8 mouse cellular contexts compared by ENCODE assay signal in the genomic region with DNA sequence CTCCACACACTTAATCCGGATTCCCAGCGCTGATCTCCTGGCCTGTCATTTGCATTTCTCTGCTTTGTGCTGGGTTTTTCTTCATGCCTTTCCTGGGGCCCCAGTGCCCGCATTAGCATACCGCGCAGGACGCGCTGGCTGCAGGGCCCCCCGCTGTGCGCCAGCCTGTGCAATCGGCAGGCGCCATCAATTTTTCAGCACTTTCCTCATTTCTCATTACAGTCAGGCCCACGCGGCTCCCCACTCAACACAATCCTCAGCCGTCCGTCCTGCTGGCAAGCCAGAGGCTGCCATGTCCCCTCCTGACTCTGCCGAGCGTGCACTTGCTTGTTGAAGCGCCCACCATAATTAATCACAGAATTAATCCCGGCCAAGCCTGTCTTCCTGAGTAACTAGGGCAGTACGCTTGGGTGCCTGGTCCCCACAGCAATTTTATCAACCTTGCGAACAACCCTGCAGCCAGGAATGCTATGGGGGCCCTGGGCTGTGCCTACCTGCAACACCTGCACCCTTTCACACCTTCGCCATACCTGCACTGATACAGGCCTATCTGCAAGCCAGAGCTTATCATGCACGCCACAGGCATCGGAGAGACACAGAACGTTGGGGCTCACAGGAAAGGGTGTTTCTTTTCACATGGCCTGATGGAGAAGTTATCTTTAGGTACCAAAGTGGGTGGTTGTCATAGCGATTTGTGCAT. TPM values are rescaled to one million over a fixed set of nuclear protein-coding genes. Genes with fewer than 3 reads are reported as not detected.
DNase-seq lines count a peak whose midpoint lies in the region; ATAC-seq and TF ChIP-seq lines count a peak whose summit lies in the region.

No protein-coding gene starts in this region.

- H3K9me3 ChIP-seq in heart, postnatal 0 days (replicated peaks; ENCODE audit: control insufficient read depth, low read length) = peaks cover 7% of the 10 kb centered on the region; the same call in 1 of the 2 replicates
- H3K9me3 ChIP-seq in hindbrain, embryonic 10.5 days = peaks cover 16% of the 10 kb centered on the region
- peaks cover 4% of the 10 kb centered on the region; the same call in 1 of the 2 replicates for H3K9me3 ChIP-seq in limb, embryonic 11.5 days (ENCODE audit: control insufficient read depth, low read length)

- peak overlapping the region; percentile 49 for H3K4me2 ChIP-seq in heart, postnatal 0 days (ENCODE audit: low read depth, low read length)
- peak overlapping the region; percentile 61 for H3K4me2 ChIP-seq in limb, embryonic 11.5 days (ENCODE audit: low read depth, severe bottlenecking)

- no peak overlapping the region for H3K27ac ChIP-seq in heart, postnatal 0 days (ENCODE audit: low read depth)
- H3K27ac ChIP-seq in heart, adult 2 months = no peak overlapping the region
- H3K27ac ChIP-seq in hindbrain, embryonic 10.5 days = peak overlapping the region; percentile 90
- no peak overlapping the region for H3K27ac ChIP-seq in limb, embryonic 11.5 days (replicated peaks; ENCODE audit: low read depth, low read length)

- H3K79me2 ChIP-seq in heart, adult 2 months (replicated peaks; ENCODE audit: control insufficient read depth, insufficient read depth, low read length) = no peaks in the 10 kb centered on the region

- no peak overlapping the region for H3K9ac ChIP-seq in heart, postnatal 0 days (replicated peaks; ENCODE audit: low read depth, low read length)
- no peak overlapping the region for H3K9ac ChIP-seq in heart, adult 2 months (ENCODE audit: low read depth, low read length)
- H3K9ac ChIP-seq in limb, embryonic 11.5 days (ENCODE audit: low read length) = peak overlapping the region; percentile 41; the same call in 1 of the 2 replicates

- no peak for ATAC-seq in heart, postnatal 0 days (ENCODE audit: insufficient read depth, low read depth)
- ATAC-seq in limb, embryonic 11.5 days (ENCODE audit: insufficient number of reproducible peaks, low FRiP score, low TSS enrichment, low read depth) = no peak

- peak overlapping the region; percentile 13; the same call in 1 of the 2 replicates for H3K4me3 ChIP-seq in heart, postnatal 0 days (ENCODE audit: low read depth, low read length)
- no peak overlapping the region for H3K4me3 ChIP-seq in heart, adult 2 months
- peak overlapping the region; percentile 47 for H3K4me3 ChIP-seq in hindbrain, embryonic 10.5 days
- H3K4me3 ChIP-seq in limb, embryonic 11.5 days (ENCODE audit: low read depth, low read length) = 0 out of 2 replicates have a peak overlapping the region, but pooled peaks have one; percentile 17

- 10% methylated on average over 26 of the region's 26 CpGs for WGBS in heart, postnatal 0 days
- WGBS in heart, adult 2 months = 24% methylated on average over 26 of the region's 26 CpGs
- WGBS in hindbrain, embryonic 10.5 days = 6% methylated on average over 26 of the region's 26 CpGs
- WGBS in limb, embryonic 11.5 days = 8% methylated on average over 26 of the region's 26 CpGs

- H3K4me1 ChIP-seq in heart, postnatal 0 days (ENCODE audit: control insufficient read depth, insufficient read depth) = no peaks in the 10 kb centered on the region
- no peaks in the 10 kb centered on the region for H3K4me1 ChIP-seq in heart, adult 2 months (ENCODE audit: control insufficient read depth, insufficient read depth, low read length)
- peaks cover 25% of the 10 kb centered on the region for H3K4me1 ChIP-seq in hindbrain, embryonic 10.5 days (replicated peaks)
- peaks cover 11% of the 10 kb centered on the region; the same call in 1 of the 2 replicates for H3K4me1 ChIP-seq in limb, embryonic 11.5 days (ENCODE audit: control insufficient read depth, insufficient read depth, low read length)

- TF ChIP-seq CTCF in heart, postnatal 0 days (IDR thresholded peaks at IDR 0.05; ENCODE audit: low read depth) = no peak
- TF ChIP-seq CTCF in heart, adult 2 months (IDR thresholded peaks at IDR 0.05) = no peak

- no peak for TF ChIP-seq EP300 in heart, postnatal 0 days (IDR thresholded peaks at IDR 0.05; ENCODE audit: low read depth)
- no peak for TF ChIP-seq EP300 in heart, adult 2 months (IDR thresholded peaks at IDR 0.05; ENCODE audit: insufficient read depth, low read depth, low read length)

- peaks cover 10% of the 10 kb centered on the region; the same call in 1 of the 2 replicates for H3K27me3 ChIP-seq in heart, postnatal 0 days (ENCODE audit: control insufficient read depth, insufficient read depth, low read length)
- no peaks in the 10 kb centered on the region for H3K27me3 ChIP-seq in heart, adult 2 months (ENCODE audit: control insufficient read depth, insufficient read depth, low read length)
- no peaks in the 10 kb centered on the region for H3K27me3 ChIP-seq in hindbrain, embryonic 10.5 days (ENCODE audit: insufficient read depth, poor library complexity, severe bottlenecking)
- no peaks in the 10 kb centered on the region for H3K27me3 ChIP-seq in limb, embryonic 11.5 days (ENCODE audit: control insufficient read depth, insufficient read depth, low read length)

- intact Hi-C loops in heart, adult 2 months (cut with DNase I) = loop anchor here (5.0 kb wide), 1 partner anchor 32 kb away; no protein-coding TSS in a partner anchor

- TF ChIP-seq POLR2A in heart, adult 2 months (IDR thresholded peaks at IDR 0.05; ENCODE audit: insufficient read depth, low read depth, low read length) = no peak

- DNase-seq in heart, postnatal 0 days (ENCODE audit: low spot score) = no peak
- DNase-seq in heart, adult 2 months = no peak
- peak; percentile 80 for DNase-seq in cerebellum, adult 9-10 months
- peak; percentile 84 for DNase-seq in hindbrain, embryonic 10.5 days (ENCODE audit: low spot score)
- peak; percentile 65 for DNase-seq in limb, embryonic 11.5 days (ENCODE audit: low spot score)
- peak; percentile 61 to 64 for DNase-seq in right cerebral cortex, postnatal 10 days (ENCODE audit: low spot score in 2 of 2)
- DNase-seq in MN1 (ENCODE audit: low spot score) = no peak
- no peak for DNase-seq in thymus, postnatal 36 days

- H3K36me3 ChIP-seq in heart, postnatal 0 days (replicated peaks; ENCODE audit: control insufficient read depth, insufficient read depth, low read length) = no peaks in the 10 kb centered on the region
- no peaks in the 10 kb centered on the region for H3K36me3 ChIP-seq in heart, adult 2 months (ENCODE audit: control insufficient read depth, insufficient read depth, low read length)
- 0 out of 2 replicates have a peak, but pooled peaks cover 3% of the 10 kb centered on the region for H3K36me3 ChIP-seq in hindbrain, embryonic 10.5 days
- no peaks in the 10 kb centered on the region for H3K36me3 ChIP-seq in limb, embryonic 11.5 days (ENCODE audit: control insufficient read depth, insufficient read depth, low read length)

RNA-seq across cellular contexts. Expression of a gene that starts 48.6 kb away (rescaled TPM):
- 146 and 156 TPM in 2 replicates for total RNA-seq in heart, postnatal 0 days (2014; rRNA removed; ENCODE audit: low replicate concordance)
- polyA plus RNA-seq in heart, postnatal 0 days (2015; fragmentation: Nextera tagmentation; extraction: Ambion mirVana) = 355 and 400 TPM in 2 replicates
- 100 to 1,000 TPM; 251 to 299 TPM for total RNA-seq in heart, adult 2 months (2021)
- 206 and 222 TPM in 2 replicates for polyA plus RNA-seq in heart, adult 2 months (2012; rRNA removed)
- polyA plus RNA-seq in hindbrain, embryonic 10.5 days (2016; fragmentation: Nextera tagmentation; extraction: Ambion mirVana) = 673 and 781 TPM in 2 replicates
- polyA plus RNA-seq in limb, embryonic 11.5 days (2014; fragmentation: Nextera tagmentation; extraction: Ambion mirVana) = 962 and 998 TPM in 2 replicates

Comparison
In these comparisons a context has a peak if more than half of its experiments do, and no peak if none do; other contexts are left out.
1. DNase-seq: peak in cerebellum, adult 9-10 months (single experiment), hindbrain, embryonic 10.5 days (single experiment), limb, embryonic 11.5 days (single experiment) and right cerebral cortex, postnatal 10 days (2 of 2); none in heart, postnatal 0 days (single experiment), heart, adult 2 months (0 of 2), MN1 (single experiment) and thymus, postnatal 36 days (0 of 2).